Mouse (Mus musculus): ENCODE data around the gene Gaa.

- TF ChIP-seq POLR2A (IDR thresholded peaks at IDR 0.05; ENCODE audit: insufficient read depth, low read depth, low read length) (peak; percentile 53), CTCF (IDR thresholded peaks at IDR 0.05; ENCODE audit: insufficient read depth, low read depth, low read length) (no peak)
Measured at GRCm38 (mm10) chr11:119228091-119228781, 39.5 kb upstream of the Gaa start, which contains the start of the genes Tbc1d16 and Ccdc40.

Data from olfactory bulb, adult 2 months (tissue).